Mouse (Mus musculus) E14TG2a.4 (cell line): ENCODE measurements around the gene Ifrd1.

ENCODE experiments used
- CTCF ChIP-seq: conservative IDR thresholded peaks from 2 replicates; pipeline ENCODE4 v1.5.1; 2014; ENCODE audit warnings: low read length
- NANOG ChIP-seq: IDR thresholded peaks from 2 replicates; pipeline ENCODE4 v1.6.1; 2014; ENCODE audit warnings: borderline replicate concordance, low read length, mixed read lengths
- POU5F1 ChIP-seq: IDR thresholded peaks from 2 replicates; pipeline ENCODE4 v1.6.1; 2014; ENCODE audit warnings: low read length, borderline replicate concordance

GRCm38 (mm10) chr12:40247976-40248375, 328 bp downstream of the Ifrd1 start:
- TF ChIP-seq CTCF, result no peak
- TF ChIP-seq POU5F1, result no peak
- no peak for TF ChIP-seq NANOG
